ENCODE assay signal across 7 mouse cellular contexts in genomic region chr19:42315914-42316313, GRCm38 (mm10).
DNase-seq lines count a peak whose midpoint lies in the region; ATAC-seq and TF ChIP-seq lines count a peak whose summit lies in the region.

No protein-coding gene starts in this region.

- H3K36me3 ChIP-seq in midbrain, postnatal 0 days (ENCODE audit: insufficient read depth, low read length): no peaks in the 10 kb centered on the region
- no peaks in the 10 kb centered on the region for H3K36me3 ChIP-seq in splenic B cell, adult 2 months (ENCODE audit: control insufficient read depth, insufficient read depth, low read length, poor library complexity, severe bottlenecking)

- no peaks in the 10 kb centered on the region for H3K27me3 ChIP-seq in midbrain, postnatal 0 days (ENCODE audit: insufficient read depth, low read length)
- no peaks in the 10 kb centered on the region; the same call in 1 of the 2 replicates for H3K27me3 ChIP-seq in splenic B cell, adult 2 months (ENCODE audit: control insufficient read depth, insufficient read depth, low read length, poor library complexity, severe bottlenecking)

- no peaks in the 10 kb centered on the region for H3K4me1 ChIP-seq in cortical plate, adult 2 months (ENCODE audit: control insufficient read depth, insufficient read depth, low read length)
- H3K4me1 ChIP-seq in midbrain, postnatal 0 days (ENCODE audit: insufficient read depth, low read length): 0 out of 2 replicates have a peak, but pooled peaks cover 11% of the 10 kb centered on the region

- H3K9ac ChIP-seq in midbrain, postnatal 0 days (replicated peaks; ENCODE audit: low read length, poor library complexity, severe bottlenecking): no peak overlapping the region

- H3K4me2 ChIP-seq in midbrain, postnatal 0 days (ENCODE audit: low read depth, low read length, poor library complexity, severe bottlenecking): no peak overlapping the region

- no peak overlapping the region for H3K27ac ChIP-seq in cortical plate, adult 2 months (ENCODE audit: insufficient read depth, low read length)
- no peak overlapping the region for H3K27ac ChIP-seq in midbrain, postnatal 0 days (ENCODE audit: low read depth, low read length)

- TF ChIP-seq POLR2A in cortical plate, adult 2 months (IDR thresholded peaks at IDR 0.05; ENCODE audit: extremely low read depth, insufficient read depth, low read length): no peak

- H3K4me3 ChIP-seq in cortical plate, adult 2 months (ENCODE audit: insufficient read depth, low read length): no peak overlapping the region
- H3K4me3 ChIP-seq in midbrain, postnatal 0 days (ENCODE audit: low read depth, low read length): no peak overlapping the region

- peak; percentile 67 for ATAC-seq in midbrain, postnatal 0 days (ENCODE audit: low FRiP score)

- WGBS in midbrain, postnatal 0 days: 0% methylated on average over 1 of the region's 1 CpGs

- intact Hi-C loops in gastrocnemius, postnatal 14 days (cut with DNase I; ENCODE audit: low total_unique reads): no loop called here
- intact Hi-C loops in left cerebral cortex, postnatal 36 days (cut with DNase I): loop anchor here (1.0 to 5.0 kb wide), 3 partner anchors 113 to 431 kb away; no protein-coding TSS in a partner anchor

- TF ChIP-seq CTCF in cortical plate, adult 2 months (IDR thresholded peaks at IDR 0.05; ENCODE audit: extremely low read depth, insufficient read depth, low read length): peak; percentile 97
- TF ChIP-seq CTCF in midbrain, postnatal 0 days (IDR thresholded peaks at IDR 0.05): peak; percentile 99

- H3K9me3 ChIP-seq in midbrain, postnatal 0 days (ENCODE audit: low read length): no peaks in the 10 kb centered on the region

- peak; percentile 49 for DNase-seq in adrenal gland, adult 8-10 months
- peak; percentile 54 for DNase-seq in gastrocnemius, postnatal 14 days
- DNase-seq in kidney, adult 11 months: peak; percentile 68
- peak; percentile 83 to 84 for DNase-seq in left cerebral cortex, postnatal 36 days (ENCODE audit: low spot score in 2 of 2)
- DNase-seq in midbrain, postnatal 0 days (ENCODE audit: low spot score): peak; percentile 91
- peak; percentile 52 for DNase-seq in splenic B cell, adult 2 months (ENCODE audit: low read depth, low spot score)
